Mouse (Mus musculus) hindbrain, embryonic 15.5 days (tissue): ENCODE measurements around the gene Cdkl4. TPM values are rescaled to one million over a fixed set of nuclear protein-coding genes. Genes with fewer than 3 reads are reported as not detected.

Experiments used
- ATAC-seq: fragments of 200-750 bp; cut with Nextera tagmentation; 2 replicates; pipeline ENCODE4 v1.8.0; 2017; ENCODE audit warnings: low read depth, moderate number of reproducible peaks, moderate TSS enrichment; ENCODE audit not compliant: low FRiP score
- H3K27ac ChIP-seq: fragments of 300-500 bp; sonication (generic); replicated peaks from 2 replicates; pipeline ENCODE4 v1.5.1; 2015; ENCODE audit warnings: mild to moderate bottlenecking, inconsistent platforms
- H3K27me3 ChIP-seq: fragments of 300-500 bp; sonication (generic); 2 replicates; pipeline ENCODE4 v1.6.1; 2015; ENCODE audit warnings: control low read depth, inconsistent platforms
- H3K36me3 ChIP-seq: fragments of 300-500 bp; sonication (generic); 2 replicates; pipeline ENCODE4 v1.6.1; 2015; ENCODE audit warnings: control low read depth, inconsistent platforms
- H3K4me1 ChIP-seq: fragments of 300-500 bp; sonication (generic); replicated peaks from 2 replicates; pipeline ENCODE4 v1.6.1; 2015; ENCODE audit warnings: control low read depth, inconsistent platforms
- H3K4me2 ChIP-seq: fragments of 300-500 bp; sonication (generic); 2 replicates; pipeline ENCODE4 v1.6.1; 2015; ENCODE audit warnings: moderate library complexity, mild to moderate bottlenecking, inconsistent platforms
- H3K4me3 ChIP-seq: fragments of 300-500 bp; sonication (generic); 2 replicates; pipeline ENCODE4 v1.5.1; 2015; ENCODE audit warnings: mild to moderate bottlenecking, inconsistent platforms
- H3K9ac ChIP-seq: fragments of 300-500 bp; sonication (generic); 2 replicates; pipeline ENCODE4 v1.6.1; 2015; ENCODE audit warnings: inconsistent platforms
- H3K9me3 ChIP-seq: fragments of 300-500 bp; sonication (generic); 2 replicates; pipeline ENCODE4 v1.6.1; 2016; ENCODE audit warnings: control low read depth, inconsistent platforms
- WGBS: fragments of 180-500 bp; shearing (Covaris S2); methylation state at CpG from one replicate; pipeline ENCODE4 v1.1.7; 2015; 5-methylcytosine and 5-hydroxymethylcytosine counted together
- polyA plus RNA-seq: library from polyadenylated mRNA; unstranded; fragments of >200 nt; fragmentation: Nextera tagmentation; extraction: Ambion mirVana; gene quantifications from 2 replicates; pipeline ENCODE4 v1.2.1, GENCODE M21; 2015

Cdkl4 gene
- polyA plus RNA-seq, 1 experiment from 2014 or later = 5.6 TPM

DNA sequence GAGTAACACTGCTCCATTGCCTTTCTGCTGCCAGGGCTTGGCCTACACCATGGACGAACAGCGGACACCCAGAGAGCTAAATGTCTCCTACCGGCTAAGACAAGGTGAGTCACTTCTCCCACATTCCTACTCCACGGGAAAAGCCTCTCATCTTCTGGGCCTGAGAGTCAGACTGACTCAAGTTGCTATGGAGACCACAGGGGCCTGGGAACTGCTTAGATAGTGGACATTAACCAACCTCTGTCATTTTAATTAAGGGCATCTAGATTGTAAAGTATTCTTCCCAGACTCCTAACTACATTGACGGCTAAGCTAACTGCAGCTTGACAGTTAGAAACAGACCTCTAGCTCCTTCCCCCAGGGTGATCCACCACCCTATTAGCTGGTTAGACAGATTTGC, 14.8 kb downstream of the Cdkl4 start:
- no peak overlapping the region for H3K4me3 ChIP-seq
- ATAC-seq = no peak
- 70% methylated on average over 5 of the region's 5 CpGs for WGBS
- H3K4me1 ChIP-seq = no peaks in the 10 kb centered on the region
- H3K9ac ChIP-seq = no peak overlapping the region
- H3K4me2 ChIP-seq = no peak overlapping the region
- H3K9me3 ChIP-seq = peaks cover 2% of the 10 kb centered on the region; the same call in 1 of the 2 replicates
- no peak overlapping the region for H3K27ac ChIP-seq
- H3K27me3 ChIP-seq = no peaks in the 10 kb centered on the region
- H3K36me3 ChIP-seq = 0 out of 2 replicates have a peak, but pooled peaks cover under 1% of the 10 kb centered on the region

DNA sequence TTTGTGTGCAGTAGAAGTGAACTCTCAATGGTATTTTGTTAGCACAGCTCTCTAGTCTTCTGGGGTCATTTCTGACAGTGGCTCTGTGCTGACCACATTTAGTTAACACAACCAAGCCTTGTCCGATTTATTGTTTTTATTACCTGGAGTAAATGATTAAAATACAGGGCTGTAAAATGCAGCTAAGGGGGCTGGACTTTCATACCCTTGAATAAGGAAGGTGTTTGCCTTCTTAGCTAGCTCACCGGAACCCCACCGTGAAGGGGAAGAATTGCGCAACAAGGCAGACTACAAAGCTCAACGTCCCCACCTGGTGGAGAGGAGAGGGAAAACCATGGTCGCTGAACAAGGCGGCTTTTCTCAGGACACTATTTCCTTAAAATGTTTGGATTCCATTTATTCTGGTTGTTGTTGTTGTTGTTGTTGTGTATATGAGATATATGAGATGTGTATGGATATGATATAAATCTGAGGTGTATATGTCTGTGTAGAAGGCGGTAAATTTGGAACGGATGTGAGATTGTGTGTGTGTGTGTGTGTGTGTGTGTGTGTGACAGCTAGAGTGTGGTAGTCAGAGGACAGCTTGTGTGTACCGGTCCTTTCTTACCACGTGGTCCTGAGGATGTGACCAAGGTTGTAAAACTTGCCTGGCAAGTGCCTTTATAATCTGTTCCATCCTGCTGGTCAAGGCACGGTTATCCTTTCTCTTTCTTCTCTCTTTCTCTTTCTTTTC, 16.8 kb downstream of the Cdkl4 start:
- no peaks in the 10 kb centered on the region for H3K27me3 ChIP-seq
- no peaks in the 10 kb centered on the region for H3K4me1 ChIP-seq
- H3K4me2 ChIP-seq = 0 out of 2 replicates have a peak overlapping the region, but pooled peaks have one; percentile 19
- no peak overlapping the region for H3K27ac ChIP-seq
- 21% methylated on average over 12 of the region's 12 CpGs for WGBS
- H3K4me3 ChIP-seq = no peak overlapping the region
- no peaks in the 10 kb centered on the region for H3K9me3 ChIP-seq
- ATAC-seq = peak; percentile 49; the same call in 1 of the 2 replicates
- H3K36me3 ChIP-seq = 0 out of 2 replicates have a peak, but pooled peaks cover 5% of the 10 kb centered on the region
- H3K9ac ChIP-seq = no peak overlapping the region

DNA sequence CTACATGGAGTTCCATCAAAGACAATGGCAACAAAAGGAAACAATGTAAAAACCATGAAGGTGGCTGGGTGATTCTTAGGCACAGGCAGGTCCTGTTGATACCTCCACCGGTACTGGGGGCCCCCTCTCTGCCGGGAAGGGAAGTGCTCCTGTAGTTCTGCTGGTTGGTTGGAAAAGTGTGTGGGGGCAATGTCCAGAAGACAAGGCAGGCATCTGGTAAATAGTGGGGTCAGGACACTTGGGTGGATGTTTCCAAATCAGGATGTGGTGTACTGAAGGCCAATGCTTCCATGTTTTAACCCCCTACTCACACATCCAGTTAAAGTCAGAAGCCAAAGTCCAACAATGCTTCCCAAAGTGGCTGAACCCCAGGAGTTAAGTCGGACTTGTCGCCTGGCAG, 17.9 kb downstream of the Cdkl4 start:
- H3K9ac ChIP-seq = no peak overlapping the region
- 87% methylated on average over 4 of the region's 4 CpGs for WGBS
- no peak overlapping the region for H3K27ac ChIP-seq
- H3K4me2 ChIP-seq = no peak overlapping the region
- no peaks in the 10 kb centered on the region for H3K9me3 ChIP-seq
- no peaks in the 10 kb centered on the region for H3K27me3 ChIP-seq
- no peaks in the 10 kb centered on the region for H3K4me1 ChIP-seq
- no peak; the same call in 1 of the 2 replicates for ATAC-seq
- H3K36me3 ChIP-seq = 0 out of 2 replicates have a peak, but pooled peaks cover 5% of the 10 kb centered on the region
- no peak overlapping the region for H3K4me3 ChIP-seq

DNA sequence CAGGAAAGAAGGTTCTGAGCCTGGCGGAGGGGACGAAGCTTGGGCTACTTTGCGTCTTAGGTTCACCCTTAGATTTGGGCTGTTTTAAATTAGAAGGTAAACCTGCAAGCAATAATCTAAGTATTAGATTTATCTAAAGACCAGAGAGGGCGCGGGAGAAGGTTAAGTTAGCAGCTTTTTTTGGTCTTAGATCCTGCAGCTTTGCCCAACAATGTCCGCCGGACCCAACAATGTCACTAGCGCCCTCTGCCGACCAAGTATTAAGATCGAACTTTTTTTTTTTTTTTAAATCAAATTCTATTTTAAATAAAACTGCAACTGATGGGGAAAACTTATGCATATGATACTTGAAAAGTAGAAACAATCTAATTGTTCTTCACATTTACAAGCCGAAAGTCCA, 18.6 kb downstream of the Cdkl4 start:
- no peak overlapping the region for H3K4me3 ChIP-seq
- WGBS = 41% methylated on average over 11 of the region's 11 CpGs
- ATAC-seq = no peak

DNA sequence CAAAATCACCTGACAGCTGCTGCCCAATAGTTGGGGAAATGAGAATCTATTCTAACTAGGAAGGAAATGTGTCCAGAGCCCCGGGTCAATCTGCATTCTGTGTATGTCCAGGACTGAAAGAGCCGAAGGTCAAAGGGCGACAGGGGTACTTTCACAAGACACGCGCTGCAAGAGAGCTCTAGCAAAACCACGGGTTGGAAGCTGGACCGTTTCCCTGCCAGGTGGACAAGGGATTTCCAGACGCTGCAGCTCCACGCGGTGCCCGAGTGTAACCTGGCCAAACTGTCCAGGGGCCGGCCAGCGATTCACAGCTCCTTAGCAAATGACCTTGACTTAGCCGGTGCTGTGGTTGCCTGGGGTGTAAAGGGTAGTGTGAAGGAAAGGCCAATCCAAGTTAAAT, 19.0 kb downstream of the Cdkl4 start:
- ATAC-seq = no peak
- no peak overlapping the region for H3K27ac ChIP-seq
- H3K4me1 ChIP-seq = peaks cover 6% of the 10 kb centered on the region; the same call in 1 of the 2 replicates
- no peaks in the 10 kb centered on the region for H3K27me3 ChIP-seq
- WGBS = 75% methylated on average over 14 of the region's 14 CpGs
- H3K9ac ChIP-seq = no peak overlapping the region
- no peak overlapping the region for H3K4me3 ChIP-seq
- H3K36me3 ChIP-seq = 0 out of 2 replicates have a peak, but pooled peaks cover 5% of the 10 kb centered on the region
- no peak overlapping the region for H3K4me2 ChIP-seq
- H3K9me3 ChIP-seq = no peaks in the 10 kb centered on the region

More for the DNA sequence above, 18.6 kb downstream of the Cdkl4 start:
- no peak overlapping the region for H3K27ac ChIP-seq
- H3K4me2 ChIP-seq = no peak overlapping the region
- H3K9me3 ChIP-seq = no peaks in the 10 kb centered on the region
- no peaks in the 10 kb centered on the region for H3K27me3 ChIP-seq
- H3K4me1 ChIP-seq = peaks cover 5% of the 10 kb centered on the region; the same call in 1 of the 2 replicates
- H3K9ac ChIP-seq = no peak overlapping the region
- H3K36me3 ChIP-seq = 0 out of 2 replicates have a peak, but pooled peaks cover 5% of the 10 kb centered on the region

DNA sequence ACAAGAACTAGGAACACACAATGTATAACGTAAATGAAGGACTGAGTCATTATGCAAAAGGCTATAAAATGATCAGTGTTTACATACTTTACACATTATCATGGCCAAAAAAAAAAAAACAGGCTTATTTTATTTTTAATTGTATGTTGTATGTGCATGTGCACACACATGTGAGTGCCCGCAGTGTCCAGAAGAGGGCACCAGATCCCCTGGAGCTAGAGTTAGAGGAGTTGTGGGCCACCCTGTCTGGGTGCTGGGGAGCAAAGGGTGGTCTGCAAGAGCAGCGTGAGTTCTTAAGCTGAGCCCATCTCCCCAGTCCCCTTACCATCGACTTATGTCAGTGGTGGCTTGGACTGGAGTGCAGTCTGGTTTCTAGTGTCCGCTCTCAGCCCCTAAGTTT, 20.2 kb downstream of the Cdkl4 start:
- 95% methylated on average over 5 of the region's 5 CpGs for WGBS
- Histone ChIP-seq H3K27me3 (no peaks in the 10 kb centered on the region), H3K4me1 (peaks cover 12% of the 10 kb centered on the region), H3K36me3 (0 out of 2 replicates have a peak, but pooled peaks cover 5% of the 10 kb centered on the region), H3K9me3 (no peaks in the 10 kb centered on the region), H3K4me2 (no peak overlapping the region), H3K9ac (no peak overlapping the region), H3K4me3 (no peak overlapping the region), H3K27ac (no peak overlapping the region)
- ATAC-seq = no peak

DNA sequence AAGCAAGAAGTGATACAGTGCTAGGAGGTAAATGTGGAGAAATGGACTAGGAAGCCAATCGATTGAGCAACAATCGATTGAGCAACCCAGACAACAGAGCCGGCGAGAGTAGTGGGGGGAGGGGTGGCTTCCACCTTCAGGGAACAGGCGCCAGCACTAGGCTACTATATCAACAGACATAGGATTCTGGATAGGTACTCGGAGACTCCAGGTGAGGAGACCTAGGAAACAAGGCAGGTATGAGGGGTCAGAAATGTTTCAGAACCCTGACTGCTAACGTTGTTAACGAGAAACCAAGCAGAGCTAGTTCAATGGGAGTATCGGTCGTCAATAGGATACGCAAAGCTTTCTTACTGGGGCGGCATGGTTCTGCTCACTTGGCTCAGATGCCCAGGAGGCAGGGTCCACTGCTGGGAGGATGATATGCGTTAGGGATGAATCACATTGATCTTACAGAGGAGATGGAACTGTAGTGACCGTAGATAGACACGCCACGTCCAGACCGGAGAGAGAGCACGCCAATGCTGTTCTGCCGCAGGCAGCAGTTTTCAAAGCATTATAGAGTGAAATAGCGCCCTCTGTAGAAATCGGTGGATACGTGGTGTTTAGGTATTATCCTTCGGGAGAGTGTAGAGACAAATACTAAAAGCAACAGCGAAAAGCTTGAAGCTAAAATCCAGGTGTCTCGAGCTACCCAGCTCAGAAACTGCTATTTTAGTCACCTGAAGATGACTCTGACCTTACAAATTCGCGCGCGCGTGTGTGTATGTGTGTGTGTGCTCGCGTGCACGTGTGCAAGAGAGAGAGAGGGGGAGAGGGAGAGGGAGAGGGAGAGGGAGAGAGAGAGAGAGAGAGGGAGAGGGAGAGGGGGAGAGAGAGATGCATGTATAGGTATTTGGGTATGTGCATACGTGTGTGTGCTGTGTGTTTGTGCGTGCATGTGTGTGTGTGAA, 24.0 kb downstream of the Cdkl4 start:
- Histone ChIP-seq H3K4me1 (peaks cover 12% of the 10 kb centered on the region), H3K9ac (peak overlapping the region; percentile 60), H3K27ac (peak overlapping the region; percentile 82), H3K9me3 (no peaks in the 10 kb centered on the region), H3K36me3 (0 out of 2 replicates have a peak, but pooled peaks cover 5% of the 10 kb centered on the region), H3K4me3 (peak overlapping the region; percentile 62), H3K4me2 (peak overlapping the region; percentile 69), H3K27me3 (no peaks in the 10 kb centered on the region)
- peak; percentile 90 for ATAC-seq
- WGBS = 4% methylated on average over 35 of the region's 35 CpGs

DNA sequence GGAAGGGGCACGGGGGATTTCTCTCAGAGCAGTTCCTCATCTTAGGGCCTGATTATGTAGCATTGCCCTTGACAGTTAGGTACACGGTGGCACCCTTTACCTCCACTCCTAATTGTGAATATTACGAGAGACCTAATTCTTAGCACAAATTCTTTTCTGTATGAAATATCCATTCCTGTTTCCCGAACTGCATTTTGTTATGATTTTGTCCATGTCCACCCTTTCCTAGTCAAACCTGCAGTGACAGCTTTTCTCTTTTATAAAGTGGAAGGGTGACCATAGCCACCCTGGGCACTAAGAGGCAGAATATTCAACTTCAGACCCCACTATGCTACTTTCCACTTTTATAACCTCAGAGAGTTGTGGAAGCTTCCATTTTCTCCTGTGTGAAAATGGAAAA, 25.0 kb downstream of the Cdkl4 start:
- Histone ChIP-seq H3K9ac (no peak overlapping the region), H3K4me3 (peak overlapping the region; percentile 62; the same call in 1 of the 2 replicates), H3K4me2 (peak overlapping the region; percentile 69), H3K4me1 (peaks cover 12% of the 10 kb centered on the region), H3K9me3 (no peaks in the 10 kb centered on the region), H3K36me3 (0 out of 2 replicates have a peak, but pooled peaks cover 4% of the 10 kb centered on the region), H3K27me3 (no peaks in the 10 kb centered on the region), H3K27ac (peak overlapping the region; percentile 82)
- 79% methylated on average over 4 of the region's 4 CpGs for WGBS
- no peak for ATAC-seq

DNA sequence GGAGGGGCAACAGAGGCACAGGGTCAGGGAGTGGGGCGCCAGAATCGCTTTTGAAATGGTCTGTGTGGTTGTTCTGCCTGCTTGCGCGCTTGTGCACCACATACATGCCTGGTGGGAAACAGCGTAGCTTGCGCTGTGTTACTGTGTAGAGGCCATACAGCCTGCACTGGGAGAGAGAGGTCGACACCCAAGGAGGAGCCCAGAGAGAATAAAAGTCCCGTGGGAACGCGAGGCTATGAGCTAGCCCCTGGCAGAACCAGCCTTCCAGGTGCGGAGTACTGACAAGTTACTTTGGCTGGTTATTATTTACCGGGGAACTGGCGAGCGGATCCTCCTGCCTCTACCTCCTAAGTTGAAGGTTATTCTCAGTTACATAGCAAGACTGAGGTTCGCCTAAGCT, 26.6 kb downstream of the Cdkl4 start:
- 87% methylated on average over 15 of the region's 15 CpGs for WGBS
- Histone ChIP-seq H3K4me1 (peaks cover 12% of the 10 kb centered on the region), H3K4me3 (no peak overlapping the region), H3K9ac (no peak overlapping the region), H3K27ac (no peak overlapping the region), H3K27me3 (no peaks in the 10 kb centered on the region), H3K36me3 (no peaks in the 10 kb centered on the region), H3K9me3 (no peaks in the 10 kb centered on the region), H3K4me2 (no peak overlapping the region)
- no peak for ATAC-seq

DNA sequence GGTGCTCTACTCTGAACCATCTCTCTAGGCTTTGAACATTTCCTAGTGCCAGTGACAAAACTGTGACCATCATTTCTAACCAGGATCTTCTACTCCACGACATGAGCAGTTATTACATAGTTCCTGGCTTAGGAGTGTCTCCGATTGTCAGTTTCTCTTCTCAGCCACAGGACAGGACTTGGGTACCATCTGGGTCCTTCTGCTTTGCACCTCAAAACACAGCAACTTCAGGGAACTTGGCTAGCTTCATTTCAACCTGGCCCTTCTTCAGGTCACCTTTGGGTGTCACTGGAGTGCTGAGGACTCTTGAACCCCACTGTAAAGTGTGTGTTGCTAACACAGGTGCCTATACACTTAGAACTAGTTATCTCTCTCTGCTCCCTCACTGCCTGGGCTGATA, 30.8 kb downstream of the Cdkl4 start:
- ATAC-seq = no peak
- Histone ChIP-seq H3K4me1 (no peaks in the 10 kb centered on the region), H3K27ac (no peak overlapping the region), H3K9ac (no peak overlapping the region), H3K36me3 (no peaks in the 10 kb centered on the region), H3K4me3 (no peak overlapping the region), H3K4me2 (no peak overlapping the region), H3K27me3 (no peaks in the 10 kb centered on the region), H3K9me3 (no peaks in the 10 kb centered on the region)
- 91% methylated on average over 2 of the region's 2 CpGs for WGBS

DNA sequence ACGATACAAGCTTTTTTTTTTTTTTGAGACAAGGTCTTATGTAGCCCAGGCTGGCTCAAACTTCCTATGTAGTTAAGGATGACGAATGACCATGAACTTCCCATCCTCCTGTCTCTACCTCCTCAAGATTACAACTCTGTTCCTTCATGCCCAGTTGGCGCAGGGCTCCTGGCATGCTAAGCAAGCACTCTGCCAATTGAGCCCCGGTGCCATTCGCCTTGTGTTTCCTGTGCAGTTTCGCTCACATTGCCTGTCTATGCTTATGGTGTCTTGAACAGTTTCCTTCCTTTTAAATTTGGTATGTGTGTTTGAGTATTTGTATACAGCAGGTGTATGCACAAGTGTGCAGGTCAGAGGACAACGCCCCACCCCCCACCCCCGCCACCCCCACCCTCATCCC, 31.4 kb downstream of the Cdkl4 start:
- H3K4me2 ChIP-seq = no peak overlapping the region
- H3K4me3 ChIP-seq = no peak overlapping the region
- ATAC-seq = no peak
- H3K27me3 ChIP-seq = no peaks in the 10 kb centered on the region
- H3K9me3 ChIP-seq = no peaks in the 10 kb centered on the region
- H3K9ac ChIP-seq = no peak overlapping the region
- no peaks in the 10 kb centered on the region for H3K4me1 ChIP-seq
- no peaks in the 10 kb centered on the region for H3K36me3 ChIP-seq
- 93% methylated on average over 8 of the region's 8 CpGs for WGBS
- no peak overlapping the region for H3K27ac ChIP-seq

DNA sequence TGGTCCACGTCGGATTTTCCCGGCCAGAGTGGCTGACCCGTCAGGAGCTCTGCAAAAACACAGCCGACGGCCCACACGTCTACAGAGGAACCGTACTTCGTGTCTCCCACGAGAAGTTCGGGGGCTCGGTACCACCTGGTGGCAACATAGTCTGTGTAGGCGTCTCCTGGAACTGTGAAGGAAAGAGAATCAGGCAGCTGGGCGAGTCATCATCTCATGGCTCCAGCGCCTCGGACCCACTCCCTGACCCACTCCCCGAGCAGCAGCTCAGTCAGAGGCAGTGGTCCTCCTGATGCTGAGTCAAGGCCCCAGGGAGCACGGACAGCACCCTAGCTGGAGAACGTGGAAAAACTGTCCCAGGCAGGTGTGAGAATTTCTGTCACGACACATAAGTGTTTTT, 34.0 kb downstream of the Cdkl4 start:
- Histone ChIP-seq H3K27ac (no peak overlapping the region), H3K9ac (no peak overlapping the region), H3K9me3 (no peaks in the 10 kb centered on the region), H3K4me3 (no peak overlapping the region), H3K4me1 (no peaks in the 10 kb centered on the region), H3K36me3 (no peaks in the 10 kb centered on the region), H3K27me3 (no peaks in the 10 kb centered on the region), H3K4me2 (no peak overlapping the region)
- ATAC-seq = no peak
- 93% methylated on average over 20 of the region's 20 CpGs for whole genome bisulfite sequencing
